Mouse (Mus musculus) CH12.LX (cell line): Measurements from ENCODE around the gene Tnxb. TPM values are rescaled to one million over a fixed set of nuclear protein-coding genes. Genes with fewer than 3 reads are reported as not detected.
"Not testable (repeated sequence)": the region's sequence is repeated elsewhere in the genome, so short reads cannot be mapped to it uniquely, and the experiment has no call there.

ENCODE experiments used
- DNase-seq: peaks from one replicate; pipeline ENCODE4 v3.0.0-alpha.2; 2013; ENCODE audit errors: extremely low read depth
- H3K27ac ChIP-seq: 2 replicates; pipeline ENCODE4 v1.5.1; 2012; ENCODE audit warnings: low read depth, mild to moderate bottlenecking, control low read depth, moderate library complexity; ENCODE audit not compliant: insufficient read depth
- H3K27me3 ChIP-seq: replicated peaks from 2 replicates; pipeline ENCODE3; 2012; ENCODE audit warnings: inconsistent platforms
- H3K36me3 ChIP-seq, 2 experiments: replicated peaks in 1 of 2; 2 replicates each; pipeline versions ENCODE3 to v1.6.1; 2012; ENCODE audit warnings: inconsistent platforms in 1 of 2, low read length in 1 of 2, mild to moderate bottlenecking in 1 of 2, mixed read lengths in 1 of 2, moderate library complexity in 1 of 2; ENCODE audit not compliant: control insufficient read depth in 1 of 2, insufficient read depth in 1 of 2
- H3K4me1 ChIP-seq, 2 experiments: 2 replicates each; pipeline ENCODE4 v1.6.1; 2012; ENCODE audit warnings: inconsistent platforms in 1 of 2, moderate library complexity in 1 of 2; ENCODE audit not compliant: insufficient read depth in 2 of 2, control insufficient read depth in 1 of 2
- H3K4me2 ChIP-seq: 2 replicates; pipeline ENCODE4 v1.6.1; 2012; ENCODE audit warnings: low read depth, mild to moderate bottlenecking, control low read depth; ENCODE audit not compliant: poor library complexity, insufficient read depth, severe bottlenecking
- H3K4me3 ChIP-seq, 3 experiments: fragments of 150-350 bp in 1 of 3; sonication (generic) in 1 of 3; replicated peaks in 1 of 3; 2 replicates each; pipeline versions ENCODE3 to v1.5.1; 2011 to 2012; ENCODE audit warnings: low read depth in 2 of 3, low read length in 2 of 3, mild to moderate bottlenecking in 2 of 3, moderate library complexity in 2 of 3, control low read depth in 1 of 3, improper control_type of control experiment in 1 of 3, inconsistent platforms in 1 of 3, mixed read lengths in 1 of 3; ENCODE audit not compliant: poor library complexity in 1 of 3
- H3K79me2 ChIP-seq: replicated peaks from 2 replicates; pipeline ENCODE4 v1.6.1; 2012; ENCODE audit warnings: mild to moderate bottlenecking, moderate library complexity; ENCODE audit not compliant: control insufficient read depth, poor library complexity, insufficient read depth, severe bottlenecking; ENCODE audit errors: extremely low read depth
- H3K9ac ChIP-seq: 2 replicates; pipeline ENCODE4 v1.6.1; 2012; ENCODE audit warnings: low read depth, mild to moderate bottlenecking, control low read depth, moderate library complexity; ENCODE audit not compliant: insufficient read depth
- H3K9me3 ChIP-seq: replicated peaks from 2 replicates; pipeline ENCODE3; 2012; ENCODE audit warnings: low read length, inconsistent platforms, mixed read lengths
- BHLHE40 ChIP-seq: IDR thresholded peaks from 2 replicates; pipeline ENCODE4 v1.6.1; 2011; ENCODE audit warnings: mild to moderate bottlenecking, low read depth, low read length, improper control_type of control experiment
- CTCF ChIP-seq, 2 experiments: IDR thresholded peaks in 1 of 2; conservative IDR thresholded peaks in 1 of 2; 2 replicates each; pipeline ENCODE4 v1.5.1; 2011 to 2012; ENCODE audit warnings: low read depth in 2 of 2, low read length in 2 of 2, improper control_type of control experiment in 1 of 2, inconsistent platforms in 1 of 2, mild to moderate bottlenecking in 1 of 2, moderate library complexity in 1 of 2
- HCFC1 ChIP-seq: IDR thresholded peaks from 2 replicates; pipeline ENCODE4 v1.6.1; 2012; ENCODE audit warnings: low read depth, mild to moderate bottlenecking, inconsistent platforms, low read length, improper control_type of control experiment
- IRF4 ChIP-seq: IDR thresholded peaks from 2 replicates; pipeline ENCODE4 v1.6.1; 2014; ENCODE audit warnings: low read depth, mild to moderate bottlenecking, inconsistent platforms, low read length, improper control_type of control experiment
- MAFK ChIP-seq: IDR thresholded peaks from 2 replicates; pipeline ENCODE4 v1.6.1; 2011; ENCODE audit warnings: low read length, improper control_type of control experiment; ENCODE audit not compliant: insufficient replicate concordance
- MAZ ChIP-seq: IDR thresholded peaks from 2 replicates; pipeline ENCODE4 v1.6.1; 2012; ENCODE audit warnings: low read depth, mild to moderate bottlenecking, inconsistent platforms, low read length, improper control_type of control experiment, moderate library complexity
- MXI1 ChIP-seq: IDR thresholded peaks from 2 replicates; pipeline ENCODE4 v1.6.1; 2011; ENCODE audit warnings: mild to moderate bottlenecking, low read depth, low read length, improper control_type of control experiment
- POLR2AphosphoS2 ChIP-seq: IDR thresholded peaks from 2 replicates; pipeline ENCODE4 v1.6.1; 2011; ENCODE audit warnings: low read depth, low read length, improper control_type of control experiment
- SIN3A ChIP-seq: IDR thresholded peaks from 2 replicates; pipeline ENCODE4 v1.6.1; 2012; ENCODE audit warnings: low read length, improper control_type of control experiment, inconsistent platforms
- TCF12 ChIP-seq: IDR thresholded peaks from 2 replicates; pipeline ENCODE4 v1.6.1; 2014; ENCODE audit warnings: low read depth, mild to moderate bottlenecking, inconsistent platforms, low read length, improper control_type of control experiment
- UBTF ChIP-seq: IDR thresholded peaks from 2 replicates; pipeline ENCODE4 v1.6.1; 2012; ENCODE audit warnings: low read depth, mild to moderate bottlenecking, inconsistent platforms, low read length, improper control_type of control experiment, moderate library complexity
- dilution Hi-C: fragments of 300-500 bp; cut with MboI; formaldehyde crosslinking; loops from 2 replicates; pipeline ENCODE4 v1.14.3; 2020; ENCODE audit warnings: low sequenced_read_pairs; ENCODE audit not compliant: extremely low pct_unique_long_range_greater_than_20kb, extremely low pct_ligation_motif_present
- in situ Hi-C: fragments of 300-500 bp; cut with MboI; formaldehyde crosslinking; loops from 3 replicates; pipeline ENCODE4 v1.14.3; 2019; ENCODE audit warnings: low sequenced_read_pairs, low pct_ligation_motif_present, low pct_unique_long_range_greater_than_20kb, mixed read lengths
- polyA plus RNA-seq: library from polyadenylated mRNA; unstranded; fragments of >175 nt; gene quantifications from 2 replicates; pipeline ENCODE4 v1.2.1, GENCODE M21; 2012; ENCODE audit warnings: low read depth; ENCODE audit not compliant: insufficient read length
- total RNA-seq, 2 experiments: library from RNA; depleted of rRNA; stranded (reverse); fragments of 300-350 nt in 1 of 2; fragments of >200 nt in 1 of 2; gene quantifications; 2 replicates each; pipeline ENCODE4 v1.2.3; 2012 to 2014

Tnxb gene
- total and polyA plus RNA-seq, 3 experiments, result not detected

DNA sequence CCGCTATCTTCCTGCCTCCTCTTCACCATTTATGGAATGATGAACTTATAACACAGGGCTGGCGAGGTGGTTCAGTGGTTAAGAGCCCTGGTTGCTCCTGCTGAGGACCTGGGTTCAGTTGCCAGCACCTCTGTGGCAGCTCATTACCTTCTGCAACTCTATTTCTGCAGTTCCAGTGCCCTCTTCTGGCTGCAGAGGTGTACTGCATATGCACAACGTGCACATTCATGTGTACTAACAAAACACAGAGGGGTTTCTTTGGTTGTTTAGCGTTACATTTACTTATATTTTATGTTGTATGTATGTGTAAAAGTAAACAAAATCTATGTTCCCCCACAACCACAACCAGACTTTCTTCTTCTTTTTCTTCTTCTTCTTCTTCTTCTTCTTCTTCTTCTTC lies 52.7 kb downstream of the Tnxb start:
- H3K4me3 ChIP-seq, result no peak overlapping the region
- peaks cover 11% of the 10 kb centered on the region for H3K9me3 ChIP-seq
- dilution Hi-C loops (no loop called here), in situ Hi-C loops (no loop called here)
- no peak overlapping the region for H3K4me2 ChIP-seq
- no peak for TF ChIP-seq MXI1
- TF ChIP-seq IRF4, result no peak
- TF ChIP-seq TCF12, result no peak
- no peak for TF ChIP-seq MAZ
- TF ChIP-seq POLR2AphosphoS2, result no peak
- no peak for TF ChIP-seq BHLHE40
- TF ChIP-seq SIN3A, result no peak
- 0 out of 4 replicates have a peak, but pooled peaks of 1 of the 2 experiments have one; percentile 2 for TF ChIP-seq CTCF (conservative IDR thresholded peaks at IDR 0.05 in 1 of 2, IDR thresholded peaks at IDR 0.05 in 1 of 2; ENCODE audit: low read depth in 2 of 2, low read length in 2 of 2)
- no peak for TF ChIP-seq MAFK
- no peak overlapping the region for H3K27ac ChIP-seq
- H3K9ac ChIP-seq, result no peak overlapping the region
- H3K79me2 ChIP-seq, result no peaks in the 10 kb centered on the region
- no peaks in the 10 kb centered on the region for H3K36me3 ChIP-seq
- H3K4me1 ChIP-seq, result no peaks in the 10 kb centered on the region
- H3K27me3 ChIP-seq, result peaks cover 24% of the 10 kb centered on the region
- no peak for DNase-seq

- H3K4me2 ChIP-seq, result no peak overlapping the region
- no peak overlapping the region for H3K9ac ChIP-seq
- DNase-seq, result no peak
- peaks cover 8% of the 10 kb centered on the region for H3K9me3 ChIP-seq
- no peaks in the 10 kb centered on the region for H3K4me1 ChIP-seq
- dilution Hi-C loops (no loop called here), in situ Hi-C loops (no loop called here)
- no peaks in the 10 kb centered on the region for H3K36me3 ChIP-seq
- H3K27me3 ChIP-seq, result peaks cover 38% of the 10 kb centered on the region
- no peak overlapping the region for H3K4me3 ChIP-seq
- no peaks in the 10 kb centered on the region for H3K79me2 ChIP-seq
- TF ChIP-seq UBTF (no peak), HCFC1 (no peak)
- H3K27ac ChIP-seq, result no peak overlapping the region
Observed at GRCm38 (mm10) chr17:34727887-34728286, 57.6 kb downstream of the Tnxb start.

DNA sequence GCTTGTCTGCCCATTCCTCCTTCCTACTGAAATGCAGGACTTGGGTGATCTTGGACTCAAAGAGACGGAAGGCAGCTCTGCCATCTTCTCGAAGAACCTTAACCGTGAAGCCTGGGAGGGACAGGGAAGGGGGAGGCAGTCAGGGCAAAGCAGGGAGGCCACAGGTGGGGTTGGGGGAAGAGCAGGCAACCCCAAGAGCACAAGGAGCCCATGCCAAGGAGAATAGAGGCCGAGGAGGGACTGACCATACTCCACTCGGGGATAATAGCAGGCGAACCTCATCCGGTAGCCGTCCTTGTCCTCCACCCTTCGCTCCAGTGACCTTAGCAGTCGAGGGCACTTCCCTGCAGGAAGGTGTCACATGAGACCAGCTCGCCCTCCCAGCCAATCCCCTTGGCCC lies 58.8 kb downstream of the Tnxb start:
- in situ Hi-C loops, DNase-seq, H3K9me3 ChIP-seq, H3K4me2 ChIP-seq, H3K4me3 ChIP-seq, H3K79me2 ChIP-seq, H3K4me1 ChIP-seq, H3K9ac ChIP-seq, dilution Hi-C loops, H3K36me3 ChIP-seq, H3K27ac ChIP-seq: not testable (repeated sequence)
- H3K27me3 ChIP-seq, result peaks cover 37% of the 10 kb centered on the region

DNA sequence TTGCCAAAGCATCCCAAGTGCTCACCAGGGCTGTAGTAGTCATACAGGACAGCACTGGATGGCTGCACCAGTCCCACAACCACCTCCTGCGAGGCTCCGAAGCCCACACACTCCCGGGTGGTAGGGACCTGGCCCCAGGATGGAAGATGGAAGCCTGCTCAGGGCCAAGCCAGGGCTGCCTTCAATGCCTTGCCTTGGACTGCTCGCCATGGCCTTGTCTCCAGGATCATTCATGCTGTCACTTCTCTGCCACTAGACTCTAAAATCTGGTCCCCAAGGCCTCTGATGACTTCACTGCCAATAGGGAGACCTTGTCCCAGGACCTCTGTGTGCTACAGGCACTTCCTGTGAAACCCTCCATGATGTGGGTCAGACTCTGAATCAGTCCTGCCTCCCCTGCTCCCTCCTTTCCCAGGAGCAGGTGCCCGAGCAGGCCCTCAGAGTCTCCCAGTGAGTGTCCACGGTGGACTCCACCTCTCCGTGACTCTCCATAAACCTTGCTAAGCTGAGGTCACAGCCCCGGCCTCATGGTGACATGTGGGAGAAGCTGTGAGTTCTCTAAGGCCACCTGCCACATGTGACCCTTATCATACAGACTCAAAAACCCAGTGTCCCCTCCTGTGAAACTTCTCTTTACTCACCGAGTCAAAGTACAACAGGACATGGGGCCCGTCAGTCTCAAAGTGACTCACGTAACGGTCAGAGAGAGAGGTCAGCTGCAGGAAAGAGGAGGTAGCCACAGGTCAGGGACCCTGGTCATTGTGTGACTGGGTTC lies 59.6 kb downstream of the Tnxb start:
- peaks cover 42% of the 10 kb centered on the region for H3K27me3 ChIP-seq
- H3K9me3 ChIP-seq, H3K9ac ChIP-seq, H3K27ac ChIP-seq, H3K79me2 ChIP-seq, H3K4me3 ChIP-seq, H3K36me3 ChIP-seq, dilution Hi-C loops, H3K4me2 ChIP-seq, H3K4me1 ChIP-seq, DNase-seq: not testable (repeated sequence)
- in situ Hi-C loops, result loop anchor here (5.0 kb wide), 1 partner anchor 82 kb away; no protein-coding TSS in a partner anchor

DNA sequence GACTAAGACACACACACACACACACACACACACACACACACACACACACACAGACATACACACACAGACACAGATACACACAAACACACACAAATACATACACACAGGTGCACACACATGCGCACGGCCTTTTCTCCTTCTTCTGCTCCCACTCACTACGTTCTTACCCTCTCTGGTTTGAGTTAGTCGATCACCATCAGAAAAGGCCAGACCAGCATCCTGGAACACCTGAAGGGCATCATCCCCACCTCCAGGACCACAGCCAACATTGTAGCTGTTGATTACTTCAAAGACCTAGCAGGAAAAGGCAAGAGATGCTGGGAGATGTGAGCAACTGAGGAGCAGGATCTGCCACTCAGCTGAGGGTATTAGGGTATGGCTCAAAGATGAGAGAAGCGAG lies 67.1 kb downstream of the Tnxb start:
- H3K79me2 ChIP-seq, H3K36me3 ChIP-seq, H3K4me1 ChIP-seq, in situ Hi-C loops, H3K9ac ChIP-seq, H3K9me3 ChIP-seq, DNase-seq, H3K4me3 ChIP-seq, dilution Hi-C loops, H3K27ac ChIP-seq, H3K4me2 ChIP-seq: not testable (repeated sequence)
- H3K27me3 ChIP-seq, result peaks cover 32% of the 10 kb centered on the region
